Mouse (Mus musculus) 3134 (cell line): ENCODE measurements around the gene Peg10.

ENCODE experiments used
- DNase-seq: peaks from one replicate; pipeline ENCODE4 v3.0.0-alpha.2; 2011; ENCODE audit warnings: low spot score; ENCODE audit not compliant: insufficient read length; ENCODE audit errors: extremely low read depth

Peg10 gene

GRCm38 (mm10) chr6:4746696-4747439 is at the start of gene Peg10, which contains the start of gene Sgce:
Gene Peg10 (plus strand): TSS chr6:4747306.
Gene Sgce (minus strand): TSS chr6:4747207.
- no peak for DNase-seq

GRCm38 (mm10) chr6:4701641-4702040 is 45.5 kb upstream of the Peg10 start:
- no peak for DNase-seq

GRCm38 (mm10) chr6:4703908-4704307 is 43.2 kb upstream of the Peg10 start:
- DNase-seq = no peak

- DNase-seq = no peak
Observed at GRCm38 (mm10) chr6:4706415-4706814, 40.7 kb upstream of the Peg10 start.

- DNase-seq = peak; percentile 35
Observed at GRCm38 (mm10) chr6:4708971-4709370, 38.1 kb upstream of the Peg10 start.

GRCm38 (mm10) chr6:4716171-4716570 is 30.9 kb upstream of the Peg10 start:
- DNase-seq = no peak

- no peak for DNase-seq
Observed at GRCm38 (mm10) chr6:4717344-4717743, 29.8 kb upstream of the Peg10 start.

- no peak for DNase-seq
Observed at GRCm38 (mm10) chr6:4722142-4722541, 25.0 kb upstream of the Peg10 start.

- no peak for DNase-seq
Observed at GRCm38 (mm10) chr6:4722739-4723138, 24.4 kb upstream of the Peg10 start.

GRCm38 (mm10) chr6:4723998-4724757 is 22.9 kb upstream of the Peg10 start:
- DNase-seq = no peak

- no peak for DNase-seq
Observed at GRCm38 (mm10) chr6:4728305-4728704, 18.8 kb upstream of the Peg10 start.

- DNase-seq = no peak
Observed at GRCm38 (mm10) chr6:4731675-4732074, 15.4 kb upstream of the Peg10 start.

- no peak for DNase-seq
Observed at GRCm38 (mm10) chr6:4733208-4733607, 13.9 kb upstream of the Peg10 start.

- DNase-seq = no peak
Observed at GRCm38 (mm10) chr6:4736372-4736771, 10.7 kb upstream of the Peg10 start.

- no peak for DNase-seq
Observed at GRCm38 (mm10) chr6:4738034-4738629, 9.0 kb upstream of the Peg10 start.

GRCm38 (mm10) chr6:4738717-4739116 is 8.4 kb upstream of the Peg10 start:
- DNase-seq = no peak

- DNase-seq = no peak
Observed at GRCm38 (mm10) chr6:4739522-4740355, 7.4 kb upstream of the Peg10 start.

- DNase-seq = peak; percentile 52
Observed at GRCm38 (mm10) chr6:4740511-4740910, 6.6 kb upstream of the Peg10 start.

GRCm38 (mm10) chr6:4746036-4746695 is 940 bp upstream of the Peg10 start:
- no peak for DNase-seq
